Mouse (Mus musculus) heart, postnatal 0 days (tissue): ENCODE results near the gene Rasgrp2.

ENCODE experiments used
- CTCF ChIP-seq: IDR thresholded peaks from 2 replicates; pipeline ENCODE4 v1.5.1; 2016; ENCODE audit warnings: antibody characterized with exemption, control low read depth, low read depth
- EP300 ChIP-seq: IDR thresholded peaks from 2 replicates; pipeline ENCODE4 v1.6.1; 2016; ENCODE audit warnings: antibody characterized with exemption, low read depth

DNA sequence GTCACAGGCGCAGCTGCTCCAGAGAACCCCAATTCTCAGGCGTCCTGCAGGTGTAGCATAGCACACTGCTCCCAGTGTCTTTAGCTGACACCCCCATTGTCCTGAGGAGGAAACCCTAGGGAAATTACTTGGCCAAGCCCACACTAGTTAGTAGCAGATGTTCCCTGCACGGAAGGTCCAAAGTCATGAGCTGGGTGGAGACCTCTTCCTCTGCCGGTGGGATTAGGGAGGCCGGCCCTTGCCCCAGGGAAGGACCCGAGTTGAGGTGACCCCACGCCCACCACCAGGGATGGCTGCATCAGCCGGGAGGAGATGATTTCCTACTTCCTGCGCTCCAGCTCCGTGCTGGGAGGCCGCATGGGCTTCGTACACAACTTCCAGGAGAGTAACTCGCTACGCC lies 13.7 kb downstream of the Rasgrp2 start:
- TF ChIP-seq CTCF: no peak
- no peak for TF ChIP-seq EP300
